Mouse (Mus musculus) adrenal gland, adult 10 weeks (tissue): ENCODE measurements around the gene Trmt2a. TPM values are rescaled to one million over a fixed set of nuclear protein-coding genes. Genes with fewer than 3 reads are reported as not detected.

Experiments
- polyA plus RNA-seq: library from polyadenylated mRNA; stranded (reverse); fragments of 350-450 nt; fragmentation: Illumina TruSeq; extraction: RNeasy Lipid Tissue Mini Kit (QIAGEN cat#74804); gene quantifications from one replicate; pipeline ENCODE4 v1.2.3, GENCODE M21; 2014; ENCODE audit warnings: low read depth, low replicate concordance

The Trmt2a gene
- 27.0 TPM for polyA plus RNA-seq

DNA sequence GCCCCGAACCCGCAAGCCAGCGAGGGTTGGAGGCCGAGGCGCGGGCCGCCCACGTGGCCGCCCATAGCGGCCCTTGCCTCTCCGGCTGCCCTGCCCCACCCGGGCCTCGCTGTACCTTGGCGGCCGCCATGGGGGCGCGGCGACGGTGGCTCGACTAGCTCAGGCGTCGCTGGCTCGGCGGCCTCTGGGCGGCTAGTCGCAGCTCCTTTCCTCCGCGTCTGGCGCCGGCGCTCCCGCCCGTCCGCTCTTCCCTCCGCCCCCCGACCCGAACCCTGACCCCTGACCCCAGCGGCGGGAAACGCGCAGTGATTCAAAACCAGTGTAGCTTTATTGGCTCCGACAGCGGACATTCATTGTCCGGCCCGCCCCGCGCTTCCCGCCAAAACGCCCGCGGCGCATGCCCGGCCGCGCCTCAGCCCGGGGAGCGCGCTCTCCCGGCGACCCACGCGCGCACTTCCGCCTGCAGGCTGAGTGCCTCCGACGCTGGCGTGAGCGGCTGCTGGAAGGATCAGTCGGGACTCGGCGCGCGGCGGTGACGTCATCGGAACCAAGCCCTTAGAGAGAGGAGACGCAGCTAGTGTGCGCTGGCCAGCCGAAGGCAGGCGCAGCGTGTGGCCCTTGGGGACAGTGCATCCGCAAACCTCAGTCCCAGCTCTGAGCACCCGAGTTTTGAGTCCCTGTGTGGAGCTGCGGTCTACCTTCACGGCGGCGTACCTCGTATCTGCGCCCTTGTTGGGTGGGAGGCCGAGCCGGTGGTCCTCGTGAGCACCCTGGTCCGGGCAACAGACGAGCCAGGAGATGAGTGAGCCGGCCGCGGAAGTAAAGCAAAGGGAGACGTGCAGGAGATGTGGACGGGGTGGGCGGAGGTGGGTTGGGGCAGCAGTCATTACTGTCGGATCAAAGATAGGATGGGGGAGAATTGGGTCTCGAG, at the start of gene Trmt2a, which contains the start of gene Ranbp1:
TSS of gene Trmt2a (plus strand) at position 247 of the 931 bp plus-strand sequence.
TSS of gene Ranbp1 (minus strand) at position 300 of the 931 bp plus-strand sequence.

DNA sequence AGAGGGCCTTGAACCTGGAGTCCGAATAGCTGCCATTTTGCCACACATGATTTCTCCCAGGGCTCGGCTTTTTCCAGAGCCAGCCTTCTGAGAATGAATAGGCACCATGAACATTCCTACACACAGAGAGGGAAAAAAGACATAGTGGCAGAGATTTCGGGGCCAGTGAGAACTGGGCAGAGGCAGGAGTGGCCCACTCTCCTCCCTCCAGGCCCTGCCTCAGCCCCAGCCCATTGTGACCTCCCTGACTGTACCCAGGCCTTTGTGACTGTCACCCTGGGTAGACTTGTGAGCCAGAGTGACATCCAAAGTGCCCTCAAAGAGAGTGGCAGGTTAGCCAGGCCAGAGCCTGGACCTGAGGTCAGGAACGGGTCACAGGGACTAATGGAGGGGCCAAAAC, 30.9 kb upstream of the Trmt2a start, which contains the start of gene Ccdc188:
TSS of gene Ccdc188 (plus strand) at position 301 of the 400 bp plus-strand sequence.

GRCm38 (mm10) chr16:18234671-18235388, 13.6 kb upstream of the Trmt2a start, which contains the start of gene Zdhhc8:
TSS of gene Zdhhc8 (minus strand) at chr16:18235136.

DNA sequence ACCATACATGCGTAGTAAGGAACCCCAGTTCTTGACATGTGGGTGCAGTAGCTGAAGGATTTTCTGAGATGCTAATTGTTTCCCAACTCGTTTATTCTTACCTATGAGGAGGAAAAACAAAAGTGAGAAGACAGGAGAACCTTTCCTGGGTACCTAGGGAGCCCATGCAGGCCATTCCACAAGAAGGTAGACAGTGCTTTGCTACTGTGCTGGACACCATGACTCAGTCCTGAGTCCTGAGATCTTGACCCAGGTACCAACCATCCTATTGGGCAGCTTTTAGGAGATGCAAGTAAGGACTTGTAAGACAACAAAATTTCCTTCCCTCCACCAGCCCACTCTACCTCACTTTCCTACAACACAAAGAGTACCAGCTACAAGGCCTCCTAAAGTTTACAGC, 9.7 kb downstream of the Trmt2a start, which contains the start of gene Gm49776:
TSS of gene Gm49776 (minus strand) at position 101 of the 400 bp plus-strand sequence.

GRCm38 (mm10) chr16:18289067-18289588, 40.6 kb downstream of the Trmt2a start, which contains the start of gene Dgcr8:
TSS of gene Dgcr8 (minus strand) at chr16:18289246.

Other genes starting within 250 kb of the Trmt2a start
- 6.9 TPM for gene Dgcr6, start 195.8 kb upstream of the Trmt2a start, polyA plus RNA-seq
- gene Prodh, start 158.5 kb upstream of the Trmt2a start, polyA plus RNA-seq = 0.76 TPM
- not detected for gene Rtn4r, start 121.0 kb upstream of the Trmt2a start, polyA plus RNA-seq
- not detected for gene Ccdc188, start 30.8 kb upstream of the Trmt2a start, polyA plus RNA-seq
- 0.17 TPM for gene Zdhhc8, start 13.5 kb upstream of the Trmt2a start, polyA plus RNA-seq
- 146 TPM for gene Ranbp1, start 53 bp downstream of the Trmt2a start, polyA plus RNA-seq
- not detected for gene Gm49776, start 9.6 kb downstream of the Trmt2a start, polyA plus RNA-seq
- 27.5 TPM for gene Dgcr8, start 40.6 kb downstream of the Trmt2a start, polyA plus RNA-seq
- 10.3 TPM for gene Tango2, start 99.4 kb downstream of the Trmt2a start, polyA plus RNA-seq
- 0.41 TPM for gene Arvcf, start 99.5 kb downstream of the Trmt2a start, polyA plus RNA-seq
- gene Txnrd2, start 177.7 kb downstream of the Trmt2a start, polyA plus RNA-seq = 7.4 TPM
- 23.1 TPM for gene Comt, start 178.2 kb downstream of the Trmt2a start, polyA plus RNA-seq